Mouse (Mus musculus): ENCODE data around the gene Nmnat2.
A peak's percentile ranks its signal among the peaks of the same experiment; 100 is the strongest.

Gene Nmnat2

GRCm38 (mm10) chr1:153023018-153023417 lies 68.2 kb downstream of the Nmnat2 start:
- DNase-seq = no peak

GRCm38 (mm10) chr1:153023875-153024274 lies 69.1 kb downstream of the Nmnat2 start:
- DNase-seq = no peak

- no peak for DNase-seq
Observed at GRCm38 (mm10) chr1:153024453-153024852, 69.7 kb downstream of the Nmnat2 start.

- DNase-seq = no peak
Observed at GRCm38 (mm10) chr1:153031345-153031744, 76.6 kb downstream of the Nmnat2 start.

GRCm38 (mm10) chr1:153031954-153032353 lies 77.2 kb downstream of the Nmnat2 start:
- no peak for DNase-seq

GRCm38 (mm10) chr1:153033145-153033908 lies 78.5 kb downstream of the Nmnat2 start:
- DNase-seq = no peak

GRCm38 (mm10) chr1:153034064-153034463 lies 79.3 kb downstream of the Nmnat2 start:
- no peak for DNase-seq

- peak; percentile 45 to 80 for DNase-seq
Observed at GRCm38 (mm10) chr1:153035328-153035944, 80.6 kb downstream of the Nmnat2 start.

GRCm38 (mm10) chr1:153037353-153038345 lies 82.9 kb downstream of the Nmnat2 start:
- no peak for DNase-seq

GRCm38 (mm10) chr1:153040091-153040490 lies 85.3 kb downstream of the Nmnat2 start:
- DNase-seq = peak in 1 of 2 experiments; percentile 20

- no peak for DNase-seq
Observed at GRCm38 (mm10) chr1:153041046-153041445, 86.3 kb downstream of the Nmnat2 start.

GRCm38 (mm10) chr1:153042318-153042717 lies 87.5 kb downstream of the Nmnat2 start:
- no peak for DNase-seq

- DNase-seq = no peak
Observed at GRCm38 (mm10) chr1:153043332-153043731, 88.5 kb downstream of the Nmnat2 start.

GRCm38 (mm10) chr1:153045368-153045767 lies 90.6 kb downstream of the Nmnat2 start:
- no peak for DNase-seq

GRCm38 (mm10) chr1:153048147-153048878 lies 93.5 kb downstream of the Nmnat2 start:
- DNase-seq = peak; percentile 63 to 65

- DNase-seq = no peak
Observed at GRCm38 (mm10) chr1:153049451-153049850, 94.7 kb downstream of the Nmnat2 start.

- DNase-seq = no peak
Observed at GRCm38 (mm10) chr1:153051474-153051873, 96.7 kb downstream of the Nmnat2 start.

GRCm38 (mm10) chr1:153053619-153054018 lies 98.8 kb downstream of the Nmnat2 start:
- no peak for DNase-seq

- peak; percentile 27 to 65 for DNase-seq
Observed at GRCm38 (mm10) chr1:153054112-153054821, 99.5 kb downstream of the Nmnat2 start.

- DNase-seq = no peak
Observed at GRCm38 (mm10) chr1:153058290-153058689, 103.5 kb downstream of the Nmnat2 start.

- no peak for DNase-seq
Observed at GRCm38 (mm10) chr1:153059626-153060025, 104.8 kb downstream of the Nmnat2 start.

GRCm38 (mm10) chr1:153062547-153062946 lies 107.8 kb downstream of the Nmnat2 start:
- DNase-seq = no peak

All from kidney, postnatal 36 days (tissue).